In the genomic region with DNA sequence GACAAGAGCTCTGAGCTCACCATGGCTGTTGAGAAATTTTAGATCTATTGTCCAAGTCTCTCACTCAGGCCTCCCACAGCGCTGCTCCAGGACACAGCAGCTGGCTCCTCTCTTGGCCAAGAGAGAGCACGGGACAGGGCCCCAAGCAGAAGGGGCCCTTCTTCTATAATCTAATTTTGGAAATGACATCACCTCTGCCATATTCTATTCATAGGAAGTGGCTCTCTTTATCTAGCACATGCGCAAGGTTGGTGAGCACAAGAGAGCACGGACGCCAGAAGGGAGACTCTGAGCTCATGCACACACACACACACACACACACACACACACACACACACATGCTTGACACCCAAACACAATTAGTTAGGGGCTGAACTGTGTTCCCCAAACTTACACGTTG, we compare ENCODE assay signal across 8 mouse cellular contexts. TPM values are rescaled to one million over a fixed set of nuclear protein-coding genes. Genes with fewer than 3 reads are reported as not detected.
DNase-seq lines count a peak whose midpoint lies in the region; ATAC-seq lines count a peak whose summit lies in the region.

No protein-coding gene starts in this region.

- no peaks in the 10 kb centered on the region for H3K9me3 ChIP-seq in midbrain, embryonic 11.5 days (ENCODE audit: control insufficient read depth, low read length)
- H3K9me3 ChIP-seq in midbrain, embryonic 10.5 days (replicated peaks) = no peaks in the 10 kb centered on the region

- H3K36me3 ChIP-seq in midbrain, embryonic 11.5 days (ENCODE audit: control insufficient read depth, insufficient read depth, low read length) = no peaks in the 10 kb centered on the region
- no peaks in the 10 kb centered on the region for H3K36me3 ChIP-seq in midbrain, embryonic 10.5 days

- 65% methylated on average over 6 of the region's 6 CpGs for WGBS in midbrain, embryonic 11.5 days
- 79% methylated on average over 6 of the region's 6 CpGs for WGBS in midbrain, embryonic 10.5 days

- DNase-seq in midbrain, embryonic 11.5 days (ENCODE audit: low spot score, missing footprints) = no peak
- no peak for DNase-seq in midbrain, embryonic 10.5 days (ENCODE audit: low spot score)
- DNase-seq in cerebellum, postnatal 14 days = peak; percentile 19 to 36
- no peak for DNase-seq in testis, postnatal 10 days (ENCODE audit: low spot score)
- DNase-seq in adrenal gland, postnatal 14 days = no peak

- no peak overlapping the region for H3K9ac ChIP-seq in midbrain, embryonic 11.5 days (ENCODE audit: low read length)

- no peaks in the 10 kb centered on the region for H3K4me1 ChIP-seq in midbrain, embryonic 11.5 days (ENCODE audit: control insufficient read depth, insufficient read depth, low read length)
- peaks cover 6% of the 10 kb centered on the region for H3K4me1 ChIP-seq in midbrain, embryonic 10.5 days

- no peak overlapping the region for H3K27ac ChIP-seq in midbrain, embryonic 11.5 days (ENCODE audit: low read depth, low read length)
- no peak overlapping the region for H3K27ac ChIP-seq in midbrain, embryonic 10.5 days (replicated peaks)

- peak; percentile 44; the same call in 1 of the 2 replicates for ATAC-seq in midbrain, embryonic 11.5 days (ENCODE audit: low FRiP score)
- ATAC-seq in inflammation-experienced regulatory T-cells, adult 6 months = peak; percentile 18
- ATAC-seq in megakaryocyte, adult 5-6 weeks (ENCODE audit: poor library complexity, severe bottlenecking) = peak; percentile 40; the same call in 1 of the 2 replicates
- no peak for ATAC-seq in erythroid progenitor cell, adult 5-6 weeks (replicated peaks; ENCODE audit: low FRiP score, poor library complexity, severe bottlenecking)

- H3K27me3 ChIP-seq in midbrain, embryonic 11.5 days (ENCODE audit: control insufficient read depth, insufficient read depth, low read length) = no peaks in the 10 kb centered on the region
- H3K27me3 ChIP-seq in midbrain, embryonic 10.5 days (ENCODE audit: low read depth, poor library complexity, severe bottlenecking) = no peaks in the 10 kb centered on the region

- no peak overlapping the region for H3K4me3 ChIP-seq in midbrain, embryonic 11.5 days (ENCODE audit: low read depth, low read length)
- H3K4me3 ChIP-seq in midbrain, embryonic 10.5 days = no peak overlapping the region

- no peak overlapping the region for H3K4me2 ChIP-seq in midbrain, embryonic 11.5 days

RNA-seq across cellular contexts. Expression of gene Manba, which starts 31.5 kb away (rescaled TPM):
- 4.4 and 5.8 TPM in 2 replicates for polyA plus RNA-seq in midbrain, embryonic 11.5 days (2014; fragmentation: Nextera tagmentation; extraction: Ambion mirVana)
- polyA plus RNA-seq in midbrain, embryonic 10.5 days (2016; fragmentation: Nextera tagmentation; extraction: Ambion mirVana) = 3.9 and 4.2 TPM in 2 replicates
- 10 to 100 TPM; 18.0 to 26.9 (median 26.4) TPM for polyA plus RNA-seq in inflammation-experienced regulatory T-cells, adult 6 months (2017; shearing (Covaris generic))
- total RNA-seq in megakaryocyte, adult 5-6 weeks (2015) = 27.7 and 29.0 TPM in 2 replicates
- total RNA-seq in megakaryocyte, adult 5-6 weeks (2017) = 28.0 and 31.5 TPM in 2 replicates
- 16.2 and 17.6 TPM in 2 replicates for total RNA-seq in erythroid progenitor cell, adult 5-6 weeks (2015; ENCODE audit: low replicate concordance)
- total RNA-seq in erythroid progenitor cell, adult 5-6 weeks (2017; ENCODE audit: low replicate concordance) = 1.4 and 7.1 TPM in 2 replicates
- 11.9 and 16.2 TPM in 2 replicates for total RNA-seq in adrenal gland, postnatal 14 days (2021)

Comparison
In these comparisons a context has a peak if more than half of its experiments do, and no peak if none do; other contexts are left out.
1. DNase-seq: peak in cerebellum, postnatal 14 days (2 of 2); none in midbrain, embryonic 11.5 days (single experiment), midbrain, embryonic 10.5 days (single experiment), testis, postnatal 10 days (single experiment) and adrenal gland, postnatal 14 days (single experiment).